8 mouse cellular contexts compared by ENCODE assay signal in the genomic region with DNA sequence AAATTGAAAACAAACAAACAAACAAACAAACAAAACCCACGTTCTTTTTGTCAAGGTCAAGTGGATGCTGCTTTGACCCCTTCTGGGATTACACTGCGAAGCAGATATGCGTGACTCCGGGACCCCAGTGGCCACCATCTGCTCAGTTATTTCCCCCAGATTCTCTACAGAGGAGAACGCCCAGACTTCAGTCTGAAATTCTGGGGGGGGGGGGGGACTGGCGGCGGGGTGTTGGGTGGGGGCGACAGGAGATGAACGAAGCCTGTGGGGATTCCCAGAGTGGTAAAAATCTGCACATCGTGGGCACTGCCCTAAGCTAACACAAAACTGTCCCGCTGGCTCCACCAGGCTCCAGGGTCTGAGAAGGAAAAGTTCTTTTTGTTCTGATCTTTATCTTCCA. TPM values are rescaled to one million over a fixed set of nuclear protein-coding genes. Genes with fewer than 3 reads are reported as not detected.
DNase-seq lines count a peak whose midpoint lies in the region; ATAC-seq lines count a peak whose summit lies in the region.

No protein-coding gene starts in this region.

- peaks cover 44% of the 10 kb centered on the region for H3K4me1 ChIP-seq in kidney, embryonic 15.5 days
- peaks cover 24% of the 10 kb centered on the region; the same call in 1 of the 2 replicates for H3K4me1 ChIP-seq in embryonic facial prominence, embryonic 12.5 days
- H3K4me1 ChIP-seq in hindbrain, embryonic 14.5 days (replicated peaks; ENCODE audit: control insufficient read depth, insufficient read depth, low read length), result peaks cover 28% of the 10 kb centered on the region
- peaks cover 36% of the 10 kb centered on the region for H3K4me1 ChIP-seq in midbrain, embryonic 13.5 days (replicated peaks)

- ATAC-seq in kidney, embryonic 15.5 days (replicated peaks; ENCODE audit: low FRiP score), result no peak
- no peak for ATAC-seq in embryonic facial prominence, embryonic 12.5 days (ENCODE audit: insufficient number of reproducible peaks, insufficient read depth, low FRiP score, low TSS enrichment)
- no peak for ATAC-seq in hindbrain, embryonic 14.5 days (ENCODE audit: low FRiP score)
- no peak for ATAC-seq in midbrain, embryonic 13.5 days
- ATAC-seq in granulocyte monocyte progenitor cell, adult 5-6 weeks (replicated peaks; ENCODE audit: poor library complexity, severe bottlenecking), result no peak

- peak overlapping the region; percentile 57 for H3K4me3 ChIP-seq in kidney, embryonic 15.5 days (replicated peaks)
- peak overlapping the region; percentile 29; the same call in 1 of the 2 replicates for H3K4me3 ChIP-seq in embryonic facial prominence, embryonic 12.5 days
- no peak overlapping the region for H3K4me3 ChIP-seq in hindbrain, embryonic 14.5 days (replicated peaks; ENCODE audit: low read length)
- H3K4me3 ChIP-seq in midbrain, embryonic 13.5 days (replicated peaks), result 0 out of 2 replicates have a peak overlapping the region, but pooled peaks have one; percentile 46

- no peak for DNase-seq in kidney, adult 18-20 months
- DNase-seq in hindbrain, embryonic 14.5 days (ENCODE audit: low spot score), result no peak
- no peak for DNase-seq in cerebellum, adult 8-10 months
- no peak for DNase-seq in left cerebral cortex, adult 8-10 months (ENCODE audit: low spot score in 2 of 2)

- peak overlapping the region; percentile 96 for H3K4me2 ChIP-seq in kidney, embryonic 15.5 days
- H3K4me2 ChIP-seq in embryonic facial prominence, embryonic 12.5 days (replicated peaks), result peak overlapping the region; percentile 88
- peak overlapping the region; percentile 74 for H3K4me2 ChIP-seq in hindbrain, embryonic 14.5 days (replicated peaks)
- peak overlapping the region; percentile 68 for H3K4me2 ChIP-seq in midbrain, embryonic 13.5 days (replicated peaks)

- no peaks in the 10 kb centered on the region for H3K9me3 ChIP-seq in kidney, embryonic 15.5 days (replicated peaks)
- no peaks in the 10 kb centered on the region for H3K9me3 ChIP-seq in embryonic facial prominence, embryonic 12.5 days
- H3K9me3 ChIP-seq in hindbrain, embryonic 14.5 days (ENCODE audit: control insufficient read depth, low read length), result no peaks in the 10 kb centered on the region
- H3K9me3 ChIP-seq in midbrain, embryonic 13.5 days, result no peaks in the 10 kb centered on the region

- H3K27me3 ChIP-seq in kidney, embryonic 15.5 days, result peaks cover 56% of the 10 kb centered on the region
- H3K27me3 ChIP-seq in embryonic facial prominence, embryonic 12.5 days, result peaks cover 41% of the 10 kb centered on the region
- H3K27me3 ChIP-seq in hindbrain, embryonic 14.5 days (ENCODE audit: control insufficient read depth, insufficient read depth, low read length), result peaks cover 36% of the 10 kb centered on the region
- H3K27me3 ChIP-seq in midbrain, embryonic 13.5 days, result peaks cover 70% of the 10 kb centered on the region

- WGBS in kidney, embryonic 15.5 days, result 1% methylated on average over 11 of the region's 11 CpGs
- 2% methylated on average over 11 of the region's 11 CpGs for WGBS in embryonic facial prominence, embryonic 12.5 days
- WGBS in hindbrain, embryonic 14.5 days, result under 1% methylated on average over 11 of the region's 11 CpGs
- 3% methylated on average over 11 of the region's 11 CpGs for WGBS in midbrain, embryonic 13.5 days

- no peak overlapping the region for H3K9ac ChIP-seq in kidney, embryonic 15.5 days
- no peak overlapping the region for H3K9ac ChIP-seq in embryonic facial prominence, embryonic 12.5 days
- no peak overlapping the region for H3K9ac ChIP-seq in hindbrain, embryonic 14.5 days
- no peak overlapping the region for H3K9ac ChIP-seq in midbrain, embryonic 13.5 days (replicated peaks)

- peak overlapping the region; percentile 79 for H3K27ac ChIP-seq in kidney, embryonic 15.5 days
- H3K27ac ChIP-seq in embryonic facial prominence, embryonic 12.5 days, result no peak overlapping the region
- no peak overlapping the region for H3K27ac ChIP-seq in hindbrain, embryonic 14.5 days
- no peak overlapping the region for H3K27ac ChIP-seq in midbrain, embryonic 13.5 days

- no peaks in the 10 kb centered on the region for H3K36me3 ChIP-seq in kidney, embryonic 15.5 days
- H3K36me3 ChIP-seq in embryonic facial prominence, embryonic 12.5 days, result no peaks in the 10 kb centered on the region
- H3K36me3 ChIP-seq in hindbrain, embryonic 14.5 days (replicated peaks; ENCODE audit: control insufficient read depth, insufficient read depth), result no peaks in the 10 kb centered on the region
- H3K36me3 ChIP-seq in midbrain, embryonic 13.5 days, result no peaks in the 10 kb centered on the region

RNA-seq across cellular contexts. Expression of a gene that starts 0.8 kb away (rescaled TPM):
- 13.5 TPM in 2 replicates for polyA plus RNA-seq in kidney, embryonic 15.5 days (2015; fragmentation: Nextera tagmentation; extraction: Ambion mirVana)
- 12.2 and 14.7 TPM in 2 replicates for polyA plus RNA-seq in embryonic facial prominence, embryonic 12.5 days (2016; fragmentation: Nextera tagmentation; extraction: Ambion mirVana)
- 1.6 and 2.3 TPM in 2 replicates for polyA plus RNA-seq in hindbrain, embryonic 14.5 days (2014; fragmentation: Nextera tagmentation; extraction: Ambion mirVana)
- polyA plus RNA-seq in midbrain, embryonic 13.5 days (2015; fragmentation: Nextera tagmentation; extraction: Ambion mirVana), result 1.0 and 1.8 TPM in 2 replicates
- 1 to 10 TPM in 2 of 4 experiments, under 1 TPM in 2; 0.91 to 1.5 (median 1.0) TPM for total RNA-seq in left cerebral cortex, adult 8-10 months (2022)
- not detected in 2 replicates for total RNA-seq in granulocyte monocyte progenitor cell, adult 5-6 weeks (2014; fragmentation: Nextera tagmentation)
- not detected in 2 replicates for total RNA-seq in granulocyte monocyte progenitor cell, adult 5-6 weeks (2017)

RNA-seq across cellular contexts. Expression of a gene that starts 37.3 kb away (rescaled TPM):
- 12.7 and 14.5 TPM in 2 replicates for polyA plus RNA-seq in kidney, embryonic 15.5 days (2015; fragmentation: Nextera tagmentation; extraction: Ambion mirVana)
- polyA plus RNA-seq in embryonic facial prominence, embryonic 12.5 days (2016; fragmentation: Nextera tagmentation; extraction: Ambion mirVana), result 10.7 and 13.6 TPM in 2 replicates
- polyA plus RNA-seq in hindbrain, embryonic 14.5 days (2014; fragmentation: Nextera tagmentation; extraction: Ambion mirVana), result 22.5 and 26.2 TPM in 2 replicates
- 13.4 and 14.9 TPM in 2 replicates for polyA plus RNA-seq in midbrain, embryonic 13.5 days (2015; fragmentation: Nextera tagmentation; extraction: Ambion mirVana)
- total RNA-seq in left cerebral cortex, adult 8-10 months (2022), result 100 to 1,000 TPM in 1 of 4 experiments, 10 to 100 TPM in 3; 84.6 to 103 (median 91.5) TPM
- total RNA-seq in granulocyte monocyte progenitor cell, adult 5-6 weeks (2014; fragmentation: Nextera tagmentation), result 0.47 and 5.5 TPM in 2 replicates
- total RNA-seq in granulocyte monocyte progenitor cell, adult 5-6 weeks (2017), result 1.3 and 2.0 TPM in 2 replicates
